Mouse (Mus musculus) gastrocnemius, postnatal 4 days (tissue): ENCODE data around the gene Tmprss11c. TPM values are rescaled to one million over a fixed set of nuclear protein-coding genes. Genes with fewer than 3 reads are reported as not detected.
A peak's percentile ranks its signal among the peaks of the same experiment; 100 is the strongest.
"Not testable (repeated sequence)": the region's sequence is repeated elsewhere in the genome, so short reads cannot be mapped to it uniquely, and the experiment has no call there.

Experiments
- DNase-seq, 2 experiments: peaks; one replicate each; pipeline ENCODE4 v3.0.0; 2021 to 2022; ENCODE audit warnings: low spot score in 2 of 2, mixed read lengths in 2 of 2
- long read RNA-seq, 2 experiments: library from polyadenylated mRNA; stranded (forward); transcript quantifications; one replicate each; pipeline ENCODE4 v2.0.0; 2021
- total RNA-seq, 2 experiments: library from RNA; stranded (reverse); gene quantifications; 2 replicates each; pipeline ENCODE4 v1.2.3; 2021

Tmprss11c gene
- not detected for total RNA-seq
- long read RNA-seq, experiment 1: 0 reads
- long read RNA-seq, experiment 2: 0 reads

DNA sequence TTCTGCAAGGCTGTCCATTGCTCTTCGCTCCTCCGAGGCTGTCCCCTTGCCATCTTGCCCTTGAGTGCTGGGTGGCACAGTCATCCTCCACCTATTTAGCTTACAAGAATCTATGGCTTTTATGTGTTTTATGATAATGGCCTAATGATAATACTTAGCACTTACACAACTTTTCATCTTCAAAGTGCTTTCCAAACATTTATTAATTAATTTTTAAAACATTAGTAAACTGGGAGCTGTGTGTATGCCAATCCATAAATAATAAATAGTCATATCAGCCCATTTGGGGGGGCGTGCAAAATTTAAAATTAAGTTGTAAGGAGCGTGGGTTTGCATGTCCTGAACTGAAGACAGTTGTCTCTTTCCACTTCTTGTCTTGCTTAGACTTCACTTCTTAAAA lies at the start of gene Tmprss11c:
TSS of gene Tmprss11c (minus strand) at position 101 of the 400 bp plus-strand sequence.
- DNase-seq: no peak

DNA sequence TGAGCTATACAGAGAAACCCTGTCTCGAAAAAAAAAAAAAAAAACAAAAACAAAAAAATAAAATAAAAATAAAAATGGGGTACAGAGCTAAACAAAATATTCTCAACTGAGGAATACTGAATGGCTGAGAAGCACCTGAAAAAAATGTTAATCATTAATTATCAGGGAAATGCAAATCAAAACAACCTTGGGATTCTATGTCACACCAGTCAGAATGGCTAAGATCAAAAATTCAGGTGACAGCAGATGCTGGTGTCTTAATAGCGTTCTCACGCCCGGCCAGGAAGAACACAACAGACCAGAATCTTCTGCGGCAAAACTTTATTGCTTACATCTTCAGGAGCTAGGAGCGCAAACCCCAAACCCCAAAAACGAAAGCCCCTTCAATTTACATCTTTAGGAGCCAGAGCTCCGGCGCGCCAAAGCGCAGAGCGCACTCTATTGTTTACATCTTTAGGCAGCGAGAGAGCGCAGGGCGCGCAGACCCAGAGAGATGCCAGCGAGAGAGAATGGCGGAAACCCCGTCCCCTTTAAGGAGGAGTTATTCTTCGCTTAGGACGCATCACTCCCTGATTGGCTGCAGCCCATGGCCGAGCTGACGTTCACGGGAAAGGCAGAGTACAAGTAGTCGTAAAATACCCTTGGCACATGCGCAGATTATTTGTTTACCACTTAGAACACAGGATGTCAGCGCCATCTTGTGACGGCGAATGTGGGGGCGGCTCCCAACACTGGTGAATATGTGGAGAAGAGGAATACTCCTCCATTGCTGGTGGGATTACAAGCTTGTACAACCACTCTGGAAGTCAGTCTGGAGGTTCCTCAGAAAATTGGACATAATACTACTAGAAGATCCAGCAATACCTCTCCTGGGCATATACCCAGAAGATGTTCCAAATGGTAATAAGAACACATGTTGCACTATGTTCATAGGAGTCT lies 29.2 kb upstream of the Tmprss11c start:
- DNase-seq: not testable (repeated sequence)

DNA sequence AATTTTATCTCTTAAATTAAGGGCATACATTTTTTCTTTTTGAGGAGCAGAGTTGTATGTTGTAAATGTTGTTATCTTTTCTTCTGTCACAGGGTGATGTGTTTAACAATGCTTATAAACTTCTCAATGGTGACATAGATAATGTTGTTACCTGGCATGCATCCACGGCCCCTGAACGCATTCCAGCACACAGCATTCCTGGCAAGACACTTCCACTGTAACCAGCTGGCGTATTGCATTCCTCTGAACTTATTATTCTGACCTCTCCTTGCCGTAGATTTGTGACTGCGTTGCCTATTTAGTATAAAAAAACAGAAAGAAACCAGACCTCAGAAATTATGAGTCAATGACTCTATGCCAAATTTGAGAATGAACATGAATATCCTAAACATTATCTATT lies 17.0 kb upstream of the Tmprss11c start:
- peak in 1 of 2 experiments; percentile 10 for DNase-seq

DNA sequence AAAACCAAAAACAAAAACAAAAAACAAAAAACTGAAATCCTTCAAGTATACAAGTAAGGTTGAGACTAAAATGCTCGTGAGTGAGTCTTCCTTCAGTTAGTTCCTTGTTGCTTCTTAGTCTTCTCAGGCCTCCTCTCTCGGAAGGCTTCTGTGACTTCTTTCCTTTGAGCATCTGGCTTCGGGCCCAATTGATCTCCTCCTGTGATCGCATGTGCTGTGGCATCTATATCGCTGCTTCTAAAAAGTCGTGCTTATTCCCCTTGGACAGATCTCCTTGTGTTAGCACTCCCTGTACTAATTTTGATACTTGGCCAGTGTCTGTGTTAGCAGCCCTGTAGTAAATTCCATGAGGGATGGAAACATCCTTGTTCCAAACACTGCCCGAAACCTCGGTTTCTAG lies 14.8 kb upstream of the Tmprss11c start:
- DNase-seq: no peak

DNA sequence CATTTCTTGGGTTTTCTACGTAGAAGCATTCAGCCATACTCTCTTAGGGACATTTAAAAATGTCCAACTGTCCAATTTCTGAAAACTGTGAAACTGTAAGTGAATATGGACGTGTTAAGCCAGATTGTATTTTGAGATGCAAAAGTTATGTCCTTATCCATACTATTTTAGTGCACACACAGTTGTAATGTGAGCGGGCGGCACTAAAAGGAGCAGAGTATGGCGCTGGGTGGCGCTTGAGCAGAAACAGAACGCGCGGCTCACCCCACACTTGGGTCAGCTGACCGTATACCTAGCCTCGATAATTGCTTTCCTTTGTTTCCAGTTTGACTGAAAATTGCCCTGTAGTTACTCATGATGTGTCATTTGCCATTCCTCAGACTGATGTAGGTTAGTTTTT lies 42.5 kb downstream of the Tmprss11c start:
- DNase-seq: no peak

DNA sequence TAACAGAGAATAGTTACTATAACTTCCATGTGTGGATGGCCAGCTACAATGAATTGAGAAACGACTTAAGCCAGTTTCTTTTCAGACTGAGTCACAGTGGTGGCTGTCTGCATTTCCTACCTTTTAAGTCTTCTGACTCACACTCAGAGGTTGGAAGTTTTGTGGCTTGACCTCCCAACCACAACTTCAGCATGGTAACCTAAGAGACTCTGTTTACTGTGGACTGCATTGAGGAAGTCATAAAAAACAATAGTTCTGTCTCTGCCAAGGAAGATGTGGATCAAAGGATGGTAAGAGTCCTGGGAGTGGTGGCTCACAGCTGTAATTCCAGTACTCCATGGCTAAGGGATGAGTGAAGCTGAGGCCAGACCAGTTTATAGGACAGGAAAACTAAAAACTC lies 44.2 kb downstream of the Tmprss11c start:
- DNase-seq: no peak

DNA sequence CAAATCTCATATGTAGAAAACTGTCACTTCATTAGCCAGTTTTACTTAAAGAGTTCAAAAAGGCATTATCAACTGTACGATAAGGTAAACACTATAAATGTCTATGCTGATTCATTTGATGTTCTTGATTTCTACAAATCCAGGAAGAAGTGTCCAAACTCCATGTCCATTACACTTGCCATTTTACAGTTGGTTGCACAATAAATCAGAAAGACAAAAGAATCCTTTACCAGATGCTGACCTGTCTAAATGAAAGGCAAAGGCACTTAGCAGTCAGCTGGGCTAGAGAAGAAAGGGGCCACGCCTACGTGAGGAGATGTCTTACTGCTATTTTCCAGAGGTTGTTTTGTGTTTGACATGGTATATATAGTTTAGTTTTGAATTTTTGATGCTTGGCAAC lies 44.8 kb downstream of the Tmprss11c start:
- no peak for DNase-seq

DNA sequence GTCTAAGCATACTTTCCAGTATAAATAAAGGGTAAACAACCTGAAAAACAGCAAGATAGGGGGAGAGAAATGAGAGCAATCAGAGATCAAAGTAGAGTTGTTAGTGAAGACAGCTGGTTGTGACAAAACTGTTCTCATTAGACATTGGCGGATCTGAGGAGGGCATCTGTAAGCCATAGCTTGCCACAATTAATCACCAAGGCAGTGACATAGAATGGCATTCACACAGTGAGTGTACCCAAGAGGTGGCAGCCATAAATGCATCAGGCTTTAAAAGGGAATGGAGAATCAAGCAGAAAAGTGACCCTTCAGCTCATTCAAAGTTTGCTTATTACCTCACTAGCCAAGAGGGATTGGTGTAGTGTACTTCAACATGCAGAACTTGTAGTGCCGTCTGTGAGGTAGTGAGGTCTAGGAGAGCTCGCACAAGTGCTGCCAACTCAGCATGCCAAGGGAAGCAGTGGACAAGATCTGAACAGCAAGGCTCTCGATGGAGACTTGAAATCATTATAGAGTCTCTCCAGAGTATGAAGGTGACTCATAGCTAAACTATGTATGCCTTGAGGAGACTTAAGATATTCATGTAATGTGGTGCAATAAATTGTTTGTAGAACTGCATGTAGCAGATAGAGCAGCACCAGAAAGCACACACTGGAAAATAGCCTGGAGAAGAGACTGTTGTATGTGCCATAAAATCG lies 61.8 kb downstream of the Tmprss11c start:
- no peak for DNase-seq

DNA sequence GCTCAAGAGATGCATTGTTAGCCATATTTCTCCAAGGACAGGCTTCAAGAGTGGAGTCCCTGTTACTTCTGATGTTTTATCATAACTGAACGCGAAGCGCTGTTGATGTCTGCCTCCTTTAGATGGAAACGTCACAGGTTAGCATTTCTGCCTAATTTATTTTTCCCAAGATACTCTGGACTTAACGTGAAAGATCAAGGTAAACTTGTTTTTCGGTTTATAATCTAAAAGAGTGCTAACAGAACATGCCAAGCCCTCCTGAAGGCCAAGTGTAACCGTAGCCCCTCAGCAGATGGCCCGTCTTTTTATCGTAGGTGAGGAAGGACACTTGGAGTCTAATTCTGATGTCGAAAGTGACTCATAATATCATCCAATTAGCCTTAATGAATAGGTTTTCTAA lies 91.3 kb downstream of the Tmprss11c start, which contains the start of gene Gnrhr:
TSS of gene Gnrhr (minus strand) at position 101 of the 400 bp plus-strand sequence.
- no peak for DNase-seq

DNA sequence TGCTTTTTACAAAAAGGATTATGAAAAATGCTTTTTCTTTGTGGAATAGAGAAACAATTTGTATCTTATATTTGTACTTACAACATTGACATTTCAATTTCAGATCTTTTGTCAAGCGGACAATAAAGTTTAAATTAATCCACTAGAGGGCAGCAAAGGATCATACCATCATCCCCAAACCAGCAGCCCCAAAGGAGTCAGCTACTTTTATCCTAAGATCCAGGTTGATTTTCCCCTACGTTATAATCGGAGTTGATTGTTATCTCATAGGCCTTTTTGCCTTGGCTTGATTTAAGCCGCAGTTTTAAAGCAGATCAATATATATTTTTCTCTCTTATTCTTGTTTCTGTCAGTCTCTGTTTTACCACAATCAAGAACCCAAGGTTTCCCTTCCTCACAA lies 97.8 kb downstream of the Tmprss11c start:
- DNase-seq: no peak

DNA sequence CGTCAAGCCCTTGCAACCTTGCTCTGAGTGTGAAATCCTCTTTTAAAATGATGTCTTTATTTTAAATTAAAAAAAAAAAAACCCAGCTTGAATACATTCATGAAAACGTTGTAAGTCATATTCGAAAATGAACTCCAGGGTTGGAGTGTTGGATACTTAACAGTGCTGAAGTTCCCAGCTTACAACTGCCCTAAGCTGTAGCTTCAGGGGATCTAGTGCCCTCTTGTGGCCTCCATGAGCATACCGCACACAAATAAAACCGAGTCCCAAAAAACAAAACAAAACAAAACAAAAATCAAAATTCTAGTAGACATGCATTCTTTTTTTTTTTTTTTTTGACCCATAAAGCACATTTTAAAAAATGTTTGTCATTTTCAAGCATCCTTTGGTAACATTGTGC lies 98.3 kb downstream of the Tmprss11c start:
- no peak for DNase-seq

DNA sequence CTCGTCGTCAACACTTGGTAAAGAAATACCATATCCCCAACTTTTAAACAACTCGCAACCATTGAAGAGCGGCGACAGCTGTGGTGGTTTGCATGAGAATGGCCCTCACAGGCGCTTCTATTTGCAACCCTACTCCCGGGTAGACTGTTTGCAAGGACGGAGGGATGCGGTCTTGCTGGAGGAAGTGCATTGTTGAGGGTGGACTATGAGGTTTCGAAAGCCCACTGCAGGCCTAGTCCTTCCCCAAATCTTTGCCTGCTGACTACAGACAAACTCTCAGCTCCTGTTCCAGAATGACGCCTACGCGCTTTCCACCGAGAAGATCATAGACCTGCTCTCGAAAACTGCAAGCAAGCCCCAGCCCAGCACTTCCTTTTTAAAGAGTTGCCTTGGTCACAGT lies 98.8 kb downstream of the Tmprss11c start:
- no peak for DNase-seq

DNA sequence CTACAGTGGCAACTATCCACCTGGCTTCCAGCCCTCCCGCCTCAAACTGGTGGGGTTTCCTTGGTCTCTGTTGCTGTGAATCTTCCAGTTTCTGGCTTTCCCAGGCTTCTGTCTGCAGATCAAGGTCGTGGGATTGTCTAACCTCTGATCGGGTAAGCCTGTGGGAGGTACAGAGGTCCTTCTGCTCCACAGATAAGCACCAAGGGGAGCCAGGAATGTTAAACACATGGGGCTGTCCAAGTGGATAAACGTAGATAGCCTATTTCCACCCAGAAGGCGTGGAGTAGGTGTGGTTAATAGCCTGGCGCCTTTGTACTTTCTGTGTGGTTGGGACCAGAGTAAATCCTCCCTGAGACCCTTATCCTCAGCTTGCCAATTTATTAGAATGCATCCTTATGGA lies 101.7 kb downstream of the Tmprss11c start:
- DNase-seq: no peak

Other genes starting within 250 kb of the Tmprss11c start
- gene Cenpc1, start 223.7 kb downstream of the Tmprss11c start, total RNA-seq: 10 to 100 TPM; 14.8 to 16.1 TPM
- under 1 TPM; 0.13 to 0.66 TPM for gene Stap1, start 217.6 kb downstream of the Tmprss11c start, total RNA-seq
- gene Uba6, start 116.5 kb downstream of the Tmprss11c start, total RNA-seq: 10 to 100 TPM; 10.5 to 11.4 TPM
- not detected for gene Gnrhr, start 91.4 kb downstream of the Tmprss11c start, total RNA-seq
- not detected for gene Tmprss11d, start 84.1 kb upstream of the Tmprss11c start, total RNA-seq
- gene Tmprss11a, start 179.7 kb upstream of the Tmprss11c start, total RNA-seq: not detected
- gene Tmprss11g, start 229.3 kb upstream of the Tmprss11c start, total RNA-seq: not detected